Mouse (Mus musculus) embryonic fibroblast, embryonic 13.5 days (primary cell): ENCODE measurements at regions not wholly inside any gene's neighbourhood (a gene's known extent, or its start where the extent isn't known, plus 50 kb on each side); places are given as distances from the start of the nearest gene placed in this dataset.

Experiments
- CTCF ChIP-seq: IDR thresholded peaks from 2 replicates; pipeline ENCODE4 v1.5.1; 2011; ENCODE audit warnings: mild to moderate bottlenecking, control low read depth, low read length, moderate library complexity, borderline replicate concordance; ENCODE audit not compliant: insufficient read depth
- POLR2A ChIP-seq: IDR thresholded peaks from 2 replicates; pipeline ENCODE4 v1.6.1; 2011; ENCODE audit warnings: low read depth, mild to moderate bottlenecking, control low read depth, low read length, moderate library complexity

- TF ChIP-seq CTCF (no peak), POLR2A (no peak)
Measured at GRCm38 (mm10) chr12:12517020-12517419, 255.1 kb downstream of the Fam49a start.
